ENCODE assay signal across 31 mouse cellular contexts in the genomic region with DNA sequence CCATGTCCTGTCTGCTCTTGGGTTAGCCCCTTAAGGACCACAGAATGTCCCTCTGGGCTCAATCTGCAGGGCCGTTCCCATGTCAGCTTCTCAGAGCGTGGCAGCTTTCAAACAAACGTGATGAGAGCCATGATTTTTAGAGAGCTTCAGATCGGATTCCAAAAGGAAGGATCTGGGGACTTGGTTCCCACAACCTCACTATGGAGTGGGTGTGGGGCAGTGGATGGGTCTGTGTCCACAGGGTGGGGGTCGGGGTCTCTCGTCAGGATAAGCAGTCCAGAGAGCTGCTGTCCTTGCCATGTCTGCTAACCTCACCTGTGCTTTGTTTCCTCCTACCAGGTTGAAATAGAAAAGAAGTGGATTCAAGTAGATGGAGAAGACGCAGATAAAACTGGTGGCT. TPM values are rescaled to one million over a fixed set of nuclear protein-coding genes. Genes with fewer than 3 reads are reported as not detected.
"Had no signal": no experiment of that assay in that cellular context is flagged by ENCODE, and none has a peak within 500 bp of the region (broad histone marks: within the 10 kb centered on the region; RNA-seq: fewer than 3 reads in every experiment).

No protein-coding gene starts in this region.

- H3K27ac ChIP-seq: gastrocnemius, adult 2 months; heart, embryonic 10.5 days; hindbrain, embryonic 10.5 days; hindbrain, embryonic 12.5 days; hindbrain, embryonic 14.5 days; layer of hippocampus, adult 2 months; left cerebral cortex, adult 2 months; limb, embryonic 10.5 days; limb, embryonic 12.5 days; liver, embryonic 13.5 days had no signal

- H3K4me2 ChIP-seq: heart, embryonic 12.5 days; hindbrain, embryonic 12.5 days; hindbrain, embryonic 14.5 days; limb, embryonic 12.5 days; liver, embryonic 13.5 days had no signal

- H3K27me3 ChIP-seq: heart, embryonic 12.5 days; hindbrain, embryonic 12.5 days; limb, embryonic 12.5 days; liver, embryonic 13.5 days had no signal

- H3K9ac ChIP-seq: heart, embryonic 12.5 days; hindbrain, embryonic 12.5 days; hindbrain, embryonic 14.5 days; limb, embryonic 12.5 days; liver, embryonic 13.5 days had no signal

- H3K36me3 ChIP-seq: hindbrain, embryonic 10.5 days; hindbrain, embryonic 12.5 days had no signal

- H3K4me1 ChIP-seq: hindbrain, embryonic 10.5 days; hindbrain, embryonic 12.5 days; limb, embryonic 10.5 days; limb, embryonic 12.5 days; liver, embryonic 13.5 days had no signal

- H3K9me3 ChIP-seq: heart, embryonic 10.5 days; heart, embryonic 12.5 days; hindbrain, embryonic 10.5 days; hindbrain, embryonic 12.5 days; limb, embryonic 10.5 days; limb, embryonic 12.5 days; liver, embryonic 13.5 days had no signal

- H3K4me3 ChIP-seq: gastrocnemius, adult 2 months; heart, embryonic 10.5 days; heart, embryonic 12.5 days; hindbrain, embryonic 10.5 days; hindbrain, embryonic 12.5 days; layer of hippocampus, adult 2 months; left cerebral cortex, adult 2 months; limb, embryonic 10.5 days; limb, embryonic 12.5 days; liver, embryonic 13.5 days had no signal

- ATAC-seq: hindbrain, embryonic 16.5 days; inflammation-experienced regulatory T-cells, adult 6 months; intestine, embryonic 16.5 days had no signal

- DNase-seq: gastrocnemius, adult 2 months; gastrocnemius, postnatal 10 days; gastrocnemius, postnatal 25 days; heart, postnatal 10 days; heart, postnatal 4 days; kidney, adult 18-20 months; kidney, adult 8-10 months; kidney, postnatal 10 days; kidney, postnatal 25 days; kidney, postnatal 4 days; liver; liver, embryonic 13.5 days had no signal

RNA-seq across cellular contexts. Expression of gene Gtf2a1l, which starts 23.6 kb away (rescaled TPM):
- total RNA-seq: gastrocnemius, adult 2 months; gastrocnemius, postnatal 10 days; gastrocnemius, postnatal 25 days; gastrocnemius, postnatal 4 days; granulocyte monocyte progenitor cell, adult 5-6 weeks; heart, adult 8-10 months; heart, postnatal 10 days; heart, postnatal 25 days; heart, postnatal 4 days; layer of hippocampus, adult 2 months had no signal
- polyA plus RNA-seq: heart, embryonic 10.5 days; heart, embryonic 14.5 days; kidney, embryonic 14.5 days; kidney, embryonic 16.5 days; limb, embryonic 12.5 days; liver, embryonic 13.5 days had no signal

RNA-seq across cellular contexts. Expression of gene Ston1, which starts 47.4 kb away (rescaled TPM):
- total RNA-seq: granulocyte monocyte progenitor cell, adult 5-6 weeks had no signal
